Mouse (Mus musculus) large intestine, adult 2 months (tissue): ENCODE data around the gene Ftsj3. TPM values are rescaled to one million over a fixed set of nuclear protein-coding genes. Genes with fewer than 3 reads are reported as not detected.

ENCODE experiments used
- DNase-seq: peaks from one replicate; pipeline ENCODE4 v3.0.0-alpha.2; 2012; ENCODE audit warnings: low read depth, low spot score
- WGBS: fragments of 180-500 bp; shearing (Covaris S2); methylation state at CpG from one replicate; pipeline ENCODE4 v1.1.7; 2018; 5-methylcytosine and 5-hydroxymethylcytosine counted together
- polyA plus RNA-seq: library from polyadenylated mRNA; depleted of rRNA; stranded (reverse); fragments of >200 nt; gene quantifications from 2 replicates; pipeline ENCODE4 v1.2.3, GENCODE M21; 2012; rRNA removed

Gene Ftsj3
- polyA plus RNA-seq = 13.2 and 16.1 TPM in 2 replicates

GRCm38 (mm10) chr11:106255685-106256451 lies at the start of gene Ftsj3, which contains the start of gene Psmc5:
Gene Ftsj3, minus strand, starts transcription at chr11:106256079.
Gene Psmc5, plus strand, starts transcription at chr11:106256154.
- DNase-seq = peak; percentile 90

GRCm38 (mm10) chr11:106305348-106306064 lies 49.6 kb upstream of the Ftsj3 start:
- DNase-seq = no peak
- 72% methylated on average over 10 of the region's 10 CpGs for WGBS

More at GRCm38 (mm10) chr11:106255685-106256451, at the start of gene Ftsj3, which contains the start of gene Psmc5:
- under 1% methylated on average over 42 of the region's 42 CpGs for WGBS

DNA sequence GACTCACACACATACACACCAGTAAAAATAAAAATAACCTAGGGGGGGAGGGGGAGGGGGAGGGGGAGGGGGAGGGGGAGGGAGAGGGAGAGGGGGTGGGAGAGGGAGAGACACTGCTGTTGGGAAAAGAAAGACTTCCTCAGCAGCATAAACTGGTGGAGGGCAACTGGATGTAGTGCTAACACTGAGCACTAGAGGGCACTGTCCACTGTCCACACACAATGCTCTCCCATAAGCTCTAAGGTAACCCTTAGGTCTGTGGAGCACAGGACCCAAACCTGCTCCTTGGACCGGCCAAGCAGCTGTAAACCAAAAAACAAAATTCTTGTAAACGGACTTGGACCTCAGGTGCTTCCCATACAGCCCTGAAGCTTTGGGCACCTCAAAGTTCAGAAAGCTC lies 46.8 kb upstream of the Ftsj3 start:
- 7% methylated on average over 2 of the region's 2 CpGs for WGBS
- DNase-seq = peak; percentile 18

- DNase-seq = no peak
- 80% methylated on average over 9 of the region's 9 CpGs for WGBS
Observed at GRCm38 (mm10) chr11:106301765-106302164, 45.9 kb upstream of the Ftsj3 start, which contains the start of gene Gh. Gene Gh, minus strand, starts transcription at chr11:106301865.

- no peak for DNase-seq
- 63% methylated on average over 2 of the region's 2 CpGs for WGBS
Observed at GRCm38 (mm10) chr11:106291861-106292260, 36.0 kb upstream of the Ftsj3 start.

DNA sequence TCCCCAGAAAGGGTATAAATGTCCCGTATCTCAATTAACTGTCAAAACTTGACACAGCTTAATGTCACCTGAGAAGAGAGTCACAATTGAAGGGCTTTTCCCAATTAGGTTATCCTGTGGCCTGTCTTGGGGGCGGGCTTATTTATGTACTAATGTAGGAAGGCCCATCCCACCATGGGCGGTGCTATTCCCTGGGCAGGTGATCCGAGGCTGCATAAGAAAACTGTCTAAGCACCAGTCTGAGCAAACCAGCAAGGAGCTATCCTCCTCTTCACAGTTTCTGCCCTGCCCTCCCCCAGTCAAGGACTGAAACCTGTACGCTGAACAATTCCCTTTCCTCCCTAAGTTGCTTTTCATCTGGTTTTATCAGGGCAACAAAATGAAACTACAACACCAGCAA lies 34.5 kb upstream of the Ftsj3 start:
- 91% methylated on average over 5 of the region's 5 CpGs for WGBS
- DNase-seq = no peak

DNA sequence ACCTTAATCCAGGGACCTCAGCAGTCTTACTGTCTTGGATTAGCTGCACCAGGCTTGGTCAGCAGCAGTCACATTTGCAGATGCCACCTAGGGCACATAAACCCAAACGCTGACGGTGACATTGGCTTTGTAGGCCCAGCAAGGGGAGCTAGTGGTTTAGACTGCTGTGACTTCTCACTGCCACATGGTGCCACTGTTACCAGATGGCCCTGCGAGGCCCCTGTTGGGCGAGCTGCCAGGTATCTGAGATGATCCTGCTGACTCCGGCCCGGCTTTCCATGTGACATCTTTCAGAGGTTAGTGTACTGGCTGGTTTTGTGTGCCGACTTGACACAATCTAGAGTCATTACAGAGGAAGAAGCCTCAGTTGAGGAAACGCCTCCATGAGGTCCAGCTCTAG lies 33.5 kb upstream of the Ftsj3 start:
- no peak for DNase-seq
- WGBS = 28% methylated on average over 8 of the region's 8 CpGs

GRCm38 (mm10) chr11:106286987-106287386 lies 31.1 kb upstream of the Ftsj3 start:
- no peak for DNase-seq
- WGBS = 52% methylated on average over 11 of the region's 11 CpGs

DNA sequence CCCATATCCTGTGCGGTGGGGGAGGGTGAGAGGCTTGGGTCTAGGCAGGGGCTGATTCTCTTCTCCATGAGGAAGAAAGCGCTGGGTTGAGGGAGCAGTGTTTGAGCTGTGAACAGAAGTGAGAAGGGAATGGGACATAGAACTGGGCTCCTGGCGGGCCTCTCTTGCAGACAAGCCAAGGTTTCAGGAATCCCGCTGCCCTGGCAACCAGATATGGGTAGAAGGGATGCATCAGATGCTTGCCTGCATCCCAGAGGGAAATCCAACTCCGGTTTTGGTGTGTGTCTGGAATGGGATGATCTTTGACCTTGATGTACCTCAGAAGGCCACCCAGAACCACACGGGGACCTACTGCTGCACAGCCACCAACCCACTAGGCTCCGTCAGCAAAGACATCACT lies 30.3 kb upstream of the Ftsj3 start:
- 91% methylated on average over 7 of the region's 7 CpGs for WGBS
- DNase-seq = no peak

- no peak for DNase-seq
- 68% methylated on average over 8 of the region's 8 CpGs for WGBS
Observed at GRCm38 (mm10) chr11:106284126-106284525, 28.2 kb upstream of the Ftsj3 start.

- no peak for DNase-seq
- WGBS = 83% methylated on average over 4 of the region's 4 CpGs
Observed at GRCm38 (mm10) chr11:106283371-106283770, 27.5 kb upstream of the Ftsj3 start.

DNA sequence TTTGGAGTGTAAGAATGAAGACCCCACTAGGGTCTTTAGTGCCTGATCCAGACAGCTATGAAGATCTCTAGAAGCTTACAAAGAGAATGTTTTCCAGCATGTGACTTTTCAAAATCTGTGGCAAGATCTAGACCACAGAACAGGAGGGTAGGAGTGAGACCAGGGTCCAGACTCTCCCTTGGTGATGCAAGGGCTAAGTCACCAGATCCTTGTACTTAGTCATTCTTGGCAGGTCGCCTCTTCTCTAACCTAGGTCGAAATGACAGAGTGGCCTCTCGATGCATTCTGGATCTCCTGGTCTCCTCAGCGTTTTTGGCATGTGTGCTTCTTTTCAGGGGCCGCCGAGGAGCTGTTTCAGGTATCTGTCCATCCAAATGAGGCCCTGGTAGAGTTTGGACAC lies 26.6 kb upstream of the Ftsj3 start:
- WGBS = 82% methylated on average over 6 of the region's 6 CpGs
- DNase-seq = no peak

- WGBS = 4% methylated on average over 25 of the region's 25 CpGs
- peak; percentile 80 for DNase-seq
Observed at GRCm38 (mm10) chr11:106276454-106276853, 20.6 kb upstream of the Ftsj3 start, which contains the start of gene Tcam1. Gene Tcam1, plus strand, starts transcription at chr11:106276672.

- 24% methylated on average over 7 of the region's 7 CpGs for WGBS
- no peak for DNase-seq
Observed at GRCm38 (mm10) chr11:106274971-106275411, 19.1 kb upstream of the Ftsj3 start.

- 97% methylated on average over 1 of the region's 1 CpGs for WGBS
- no peak for DNase-seq
Observed at GRCm38 (mm10) chr11:106274374-106274773, 18.5 kb upstream of the Ftsj3 start.

DNA sequence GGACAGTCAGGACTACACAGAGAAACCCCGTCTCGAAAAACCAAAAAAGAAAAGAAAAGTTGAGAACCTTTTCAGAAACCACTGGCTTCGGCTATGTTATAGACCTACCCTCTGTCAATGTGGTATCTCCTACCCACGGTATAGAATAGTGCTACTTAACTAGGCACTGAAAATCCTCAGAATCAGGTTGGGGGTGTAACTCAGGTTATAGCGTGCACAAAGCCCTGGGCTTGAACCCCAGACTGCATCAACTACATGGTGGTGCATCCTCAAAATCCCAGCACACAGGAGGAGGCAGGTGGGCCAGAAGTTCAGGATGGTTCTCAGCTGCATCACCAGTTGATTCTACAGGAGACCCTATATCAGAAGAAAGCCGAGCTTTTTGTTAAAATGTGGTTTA lies 17.9 kb upstream of the Ftsj3 start:
- 84% methylated on average over 6 of the region's 6 CpGs for WGBS
- DNase-seq = no peak

DNA sequence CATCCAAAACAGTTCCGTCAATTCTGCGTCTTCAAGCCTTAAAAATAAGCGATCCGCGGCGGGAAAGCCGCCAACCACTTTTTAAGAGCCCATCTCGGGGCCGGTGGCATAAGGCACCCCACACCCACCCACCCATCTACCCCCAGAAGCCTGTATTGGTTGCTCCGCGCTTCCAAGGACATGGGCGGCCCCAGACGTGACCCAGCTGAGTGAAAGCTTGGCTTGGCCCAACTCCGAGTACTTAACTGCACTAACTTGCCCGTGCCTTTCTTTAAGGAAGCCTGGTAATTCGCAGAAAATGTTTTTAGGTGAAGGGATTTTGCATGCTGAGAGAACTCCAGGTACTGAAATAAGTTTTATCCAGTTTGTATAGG lies 17.4 kb upstream of the Ftsj3 start:
- DNase-seq = no peak
- 3% methylated on average over 16 of the region's 16 CpGs for WGBS

DNA sequence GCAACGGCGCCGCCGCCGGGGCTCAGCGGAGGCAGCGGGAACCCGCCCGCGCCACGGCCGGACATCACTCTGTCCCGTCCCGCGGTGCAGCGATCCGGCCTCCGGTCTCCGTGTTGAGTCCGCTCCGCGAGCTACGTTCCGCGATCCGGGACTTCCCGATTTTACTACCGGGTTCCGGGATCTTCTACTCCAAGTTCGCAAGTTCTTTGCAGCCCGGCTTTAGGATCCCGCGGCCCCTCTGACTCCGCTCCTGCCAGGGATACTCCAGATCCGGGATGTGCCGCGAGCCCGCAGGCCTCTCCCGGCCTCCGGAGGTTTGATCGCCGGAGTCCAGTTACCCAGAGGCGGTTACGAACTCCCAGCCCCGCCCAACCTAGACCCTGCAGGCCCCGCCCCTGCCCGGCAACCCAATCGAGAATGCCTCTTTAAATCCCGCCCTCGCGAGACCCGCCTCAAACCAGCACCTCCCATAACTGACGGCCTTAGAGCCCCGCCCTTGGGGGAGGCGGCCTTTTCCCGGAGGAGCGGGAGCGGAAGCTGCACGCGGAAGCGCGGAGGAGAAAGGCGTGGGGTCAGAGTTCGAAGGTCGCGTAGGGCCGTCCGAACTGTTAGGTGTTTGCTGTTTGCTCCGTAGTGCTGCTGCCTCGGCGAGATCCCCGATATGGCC lies 16.9 kb upstream of the Ftsj3 start, which contains the start of gene Smarcd2:
TSS of gene Smarcd2 (minus strand) at position 329 of the 667 bp plus-strand sequence.
- WGBS = under 1% methylated on average over 72 of the region's 72 CpGs
- peak; percentile 94 for DNase-seq

DNA sequence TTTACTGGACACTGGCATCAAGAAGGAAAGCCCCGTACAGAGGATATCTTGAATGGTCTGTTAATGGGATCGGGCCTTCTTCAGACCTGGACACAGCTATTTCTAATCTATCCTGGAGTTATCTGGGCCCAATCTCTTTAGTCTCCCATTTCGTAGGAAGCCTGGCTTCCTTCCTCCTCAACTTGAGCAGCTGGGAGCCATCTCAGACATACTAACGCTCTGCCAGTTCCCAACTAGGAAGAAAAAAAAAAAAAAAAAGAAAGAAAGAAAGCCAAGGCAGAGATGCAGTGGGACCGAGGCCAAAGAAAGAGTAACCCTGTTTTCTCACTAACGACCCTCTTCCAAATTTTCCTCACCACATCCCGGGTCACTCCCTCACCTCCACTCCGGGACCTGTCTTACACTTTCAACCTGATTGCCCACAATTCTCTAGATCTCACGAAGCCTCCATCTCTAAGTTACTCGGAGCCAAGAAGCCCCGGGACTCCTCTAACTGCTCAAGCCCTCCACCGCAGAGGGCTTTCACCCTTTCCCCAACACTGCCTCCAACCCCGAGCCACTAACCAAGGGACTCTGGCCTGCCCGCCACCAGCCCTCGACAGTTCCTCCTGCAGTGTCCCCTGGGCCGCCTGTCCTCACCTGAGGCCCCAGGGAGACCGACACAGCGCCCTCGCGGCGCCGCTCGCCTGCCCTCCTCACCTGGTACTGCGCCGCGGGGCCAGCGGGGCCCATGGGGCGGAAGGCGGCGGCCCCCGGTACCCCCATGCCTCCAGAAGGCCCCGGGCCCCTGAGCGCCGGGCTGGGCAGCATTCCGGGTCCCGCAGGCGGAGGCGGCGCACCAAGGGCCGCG lies 16.1 kb upstream of the Ftsj3 start:
- WGBS = under 1% methylated on average over 41 of the region's 41 CpGs
- DNase-seq = no peak
